Mouse (Mus musculus): ENCODE results near the gene Ntng1. TPM values are rescaled to one million over a fixed set of nuclear protein-coding genes. Genes with fewer than 3 reads are reported as not detected.
"Not testable (repeated sequence)": the region's sequence is repeated elsewhere in the genome, so short reads cannot be mapped to it uniquely, and the experiment has no call there.

The Ntng1 gene
- polyA plus RNA-seq, 1 experiment from 2014 or later: 21.8 TPM

- no peaks in the 10 kb centered on the region for H3K36me3 ChIP-seq
- no peak overlapping the region for H3K9ac ChIP-seq
- H3K4me1 ChIP-seq (replicated peaks): no peaks in the 10 kb centered on the region
- 63% methylated on average over 2 of the region's 2 CpGs for WGBS
- H3K27me3 ChIP-seq: no peaks in the 10 kb centered on the region
- H3K4me2 ChIP-seq: no peak overlapping the region
- no peak overlapping the region for H3K27ac ChIP-seq (replicated peaks)
- no peak for ATAC-seq (ENCODE audit: low FRiP score, low read depth)
- no peaks in the 10 kb centered on the region for H3K9me3 ChIP-seq
- H3K4me3 ChIP-seq: no peak overlapping the region
These were observed 387.4 kb downstream of the Ntng1 start for GRCm38 (mm10) chr3:109756426-109756825.

GRCm38 (mm10) chr3:109747593-109747992 is 396.2 kb downstream of the Ntng1 start:
- H3K4me1 ChIP-seq (replicated peaks); H3K27me3 ChIP-seq; H3K36me3 ChIP-seq; H3K9ac ChIP-seq; H3K9me3 ChIP-seq; ATAC-seq (ENCODE audit: low FRiP score, low read depth); H3K4me2 ChIP-seq; H3K4me3 ChIP-seq; H3K27ac ChIP-seq (replicated peaks): not testable (repeated sequence)
- 74% methylated on average over 3 of the region's 3 CpGs for WGBS

GRCm38 (mm10) chr3:109740466-109741102 is 403.2 kb downstream of the Ntng1 start:
- H3K36me3 ChIP-seq: no peaks in the 10 kb centered on the region
- no peak for ATAC-seq (ENCODE audit: low FRiP score, low read depth)
- H3K27ac ChIP-seq (replicated peaks): no peak overlapping the region
- no peaks in the 10 kb centered on the region for H3K9me3 ChIP-seq
- no peaks in the 10 kb centered on the region for H3K4me1 ChIP-seq (replicated peaks)
- H3K4me2 ChIP-seq: no peak overlapping the region
- H3K4me3 ChIP-seq: no peak overlapping the region
- 28% methylated on average over 2 of the region's 2 CpGs for WGBS
- no peaks in the 10 kb centered on the region for H3K27me3 ChIP-seq
- no peak overlapping the region for H3K9ac ChIP-seq

- H3K27me3 ChIP-seq: no peaks in the 10 kb centered on the region
- no peaks in the 10 kb centered on the region for H3K9me3 ChIP-seq
- H3K9ac ChIP-seq: no peak overlapping the region
- 39% methylated on average over 10 of the region's 10 CpGs for WGBS
- peak overlapping the region; percentile 23; the same call in 1 of the 2 replicates for H3K4me2 ChIP-seq
- peak; percentile 92 for ATAC-seq (ENCODE audit: low FRiP score, low read depth)
- H3K27ac ChIP-seq (replicated peaks): 0 out of 2 replicates have a peak overlapping the region, but pooled peaks have one; percentile 42
- no peaks in the 10 kb centered on the region for H3K36me3 ChIP-seq
- peaks cover 15% of the 10 kb centered on the region for H3K4me1 ChIP-seq (replicated peaks)
- H3K4me3 ChIP-seq: no peak overlapping the region
These were observed 411.3 kb downstream of the Ntng1 start for GRCm38 (mm10) chr3:109732327-109733182.

GRCm38 (mm10) chr3:109731592-109732230 is 412.1 kb downstream of the Ntng1 start:
- 30% methylated on average over 5 of the region's 5 CpGs for WGBS
- H3K4me3 ChIP-seq: no peak overlapping the region
- H3K36me3 ChIP-seq: no peaks in the 10 kb centered on the region
- peaks cover 15% of the 10 kb centered on the region for H3K4me1 ChIP-seq (replicated peaks)
- no peak overlapping the region for H3K9ac ChIP-seq
- ATAC-seq (ENCODE audit: low FRiP score, low read depth): peak; percentile 62; the same call in 1 of the 2 replicates
- peak overlapping the region; percentile 23; the same call in 1 of the 2 replicates for H3K4me2 ChIP-seq
- no peaks in the 10 kb centered on the region for H3K9me3 ChIP-seq
- no peaks in the 10 kb centered on the region for H3K27me3 ChIP-seq
- 0 out of 2 replicates have a peak overlapping the region, but pooled peaks have one; percentile 42 for H3K27ac ChIP-seq (replicated peaks)

Other genes starting within 250 kb of the Ntng1 start
- gene Prmt6, start 107.0 kb upstream of the Ntng1 start, polyA plus RNA-seq (2015; fragmentation: Nextera tagmentation; extraction: Ambion mirVana): 24.6 and 25.1 TPM in 2 replicates